In the genomic region with DNA sequence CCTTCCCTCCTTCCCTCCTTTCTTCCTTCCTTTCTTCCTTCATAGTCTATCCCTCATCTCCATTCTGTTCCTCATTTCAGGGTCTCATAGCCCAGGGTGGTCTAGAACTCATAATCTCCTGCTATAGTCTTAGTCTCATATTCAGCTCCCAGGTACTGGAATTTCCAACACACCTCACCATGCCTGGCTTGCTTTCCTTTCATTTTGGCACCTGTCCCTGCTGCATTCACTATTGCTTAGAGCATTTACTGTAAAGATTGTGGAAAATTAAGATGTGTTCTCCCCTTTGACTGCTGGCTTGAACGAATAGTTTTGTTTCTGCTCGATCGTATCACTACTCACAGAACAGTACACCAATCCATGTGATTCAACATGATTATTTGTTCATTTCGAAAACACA, we compare ENCODE assay signal across 15 mouse cellular contexts.
"Had no signal": no experiment of that assay in that cellular context is flagged by ENCODE, and none has a peak within 500 bp of the region (broad histone marks: within the 10 kb centered on the region; RNA-seq: fewer than 3 reads in every experiment).

No protein-coding gene starts in this region.

- H3K4me2 ChIP-seq: neural tube, embryonic 15.5 days; stomach, embryonic 15.5 days had no signal

- H3K36me3 ChIP-seq: neural tube, embryonic 15.5 days; stomach, embryonic 15.5 days had no signal

- H3K27ac ChIP-seq: neural tube, embryonic 15.5 days; stomach, embryonic 15.5 days; stomach, postnatal 0 days had no signal

- DNase-seq: retina, postnatal 1 day; right cerebral cortex, adult 18-20 months; right cerebral cortex, postnatal 14 days; right cerebral cortex, postnatal 25 days; right cerebral cortex, postnatal 4 days; spleen, adult 18-20 months; thymus, adult 18-20 months; thymus, adult 2 months; thymus, postnatal 14 days; thymus, postnatal 25 days; thymus, postnatal 36 days; thymus, postnatal 4 days had no signal

- H3K9me3 ChIP-seq: neural tube, embryonic 15.5 days; stomach, embryonic 15.5 days had no signal

- H3K4me3 ChIP-seq: neural tube, embryonic 15.5 days; stomach, embryonic 15.5 days had no signal

- H3K27me3 ChIP-seq: neural tube, embryonic 15.5 days; stomach, embryonic 15.5 days had no signal

- H3K4me1 ChIP-seq: neural tube, embryonic 15.5 days; stomach, embryonic 15.5 days had no signal

- H3K9ac ChIP-seq: neural tube, embryonic 15.5 days; stomach, embryonic 15.5 days had no signal
